Mouse (Mus musculus) lung, embryonic 14.5 days (tissue): Measurements from ENCODE around the gene Parpbp. TPM values are rescaled to one million over a fixed set of nuclear protein-coding genes. Genes with fewer than 3 reads are reported as not detected.

Experiments
- ATAC-seq: fragments of 200-750 bp; cut with Nextera tagmentation; 2 replicates; pipeline ENCODE4 v1.8.0; 2017; ENCODE audit warnings: mild to moderate bottlenecking, moderate TSS enrichment, moderate library complexity; ENCODE audit not compliant: insufficient read depth
- DNase-seq: peaks from one replicate; pipeline ENCODE4 v3.0.0-alpha.2; 2015
- H3K27ac ChIP-seq: fragments of 300-500 bp; sonication (generic); 2 replicates; pipeline ENCODE4 v1.5.1; 2014; ENCODE audit warnings: low read depth, mild to moderate bottlenecking, moderate library complexity
- H3K27me3 ChIP-seq: fragments of 300-500 bp; sonication (generic); 2 replicates; pipeline ENCODE4 v1.6.1; 2014; ENCODE audit warnings: low read length, control low read depth; ENCODE audit not compliant: insufficient read depth
- H3K36me3 ChIP-seq: fragments of 300-500 bp; sonication (generic); 2 replicates; pipeline ENCODE4 v1.6.1; 2014; ENCODE audit warnings: control low read depth; ENCODE audit not compliant: insufficient read depth
- H3K4me1 ChIP-seq: fragments of 300-500 bp; sonication (generic); 2 replicates; pipeline ENCODE4 v1.6.1; 2014; ENCODE audit warnings: antibody characterized with exemption, control low read depth; ENCODE audit not compliant: insufficient read depth
- H3K4me2 ChIP-seq: fragments of 300-500 bp; sonication (generic); 2 replicates; pipeline ENCODE4 v1.6.1; 2014; ENCODE audit warnings: mild to moderate bottlenecking
- H3K4me3 ChIP-seq: fragments of 300-500 bp; sonication (generic); 2 replicates; pipeline ENCODE4 v1.5.1; 2014; ENCODE audit warnings: low read depth, low read length
- H3K9ac ChIP-seq: fragments of 300-500 bp; sonication (generic); 2 replicates; pipeline ENCODE4 v1.6.1; 2014
- H3K9me3 ChIP-seq: fragments of 300-500 bp; sonication (generic); 2 replicates; pipeline ENCODE4 v1.6.1; 2016; ENCODE audit warnings: low read depth, low read length, control low read depth
- CTCF ChIP-seq: IDR thresholded peaks from 2 replicates; pipeline ENCODE4 v1.5.1; 2016; ENCODE audit warnings: antibody characterized with exemption, low read depth
- WGBS: fragments of 180-500 bp; shearing (Covaris S2); extraction: QIAGEN DNeasy Blood & Tissue Kit; methylation state at CpG from one replicate; pipeline ENCODE4 v1.1.7; 2014; 5-methylcytosine and 5-hydroxymethylcytosine counted together
- polyA plus RNA-seq: library from polyadenylated mRNA; unstranded; fragments of >200 nt; fragmentation: Nextera tagmentation; extraction: Ambion mirVana; gene quantifications from 2 replicates; pipeline ENCODE4 v1.2.1, GENCODE M21; 2014

Gene Parpbp
- polyA plus RNA-seq, 1 experiment from 2014 or later, result 22.1 TPM

GRCm38 (mm10) chr10:88063436-88063835 lies 83.3 kb downstream of the Parpbp start:
- DNase-seq, result no peak
- Histone ChIP-seq H3K27ac (no peak overlapping the region), H3K4me3 (no peak overlapping the region), H3K36me3 (no peaks in the 10 kb centered on the region), H3K4me2 (no peak overlapping the region), H3K9me3 (no peaks in the 10 kb centered on the region), H3K9ac (no peak overlapping the region), H3K27me3 (no peaks in the 10 kb centered on the region), H3K4me1 (no peaks in the 10 kb centered on the region)
- no peak for ATAC-seq
- no peak for TF ChIP-seq CTCF
- WGBS, result 83% methylated on average over 4 of the region's 4 CpGs

GRCm38 (mm10) chr10:88056950-88057649 lies 89.6 kb downstream of the Parpbp start:
- WGBS, result 29% methylated on average over 14 of the region's 14 CpGs
- H3K4me3 ChIP-seq, result no peak overlapping the region
- peak; percentile 95 for ATAC-seq
- no peaks in the 10 kb centered on the region for H3K27me3 ChIP-seq
- H3K36me3 ChIP-seq, result no peaks in the 10 kb centered on the region
- H3K4me1 ChIP-seq, result no peaks in the 10 kb centered on the region
- H3K4me2 ChIP-seq, result no peak overlapping the region
- peak; percentile 61 for TF ChIP-seq CTCF
- no peak overlapping the region for H3K27ac ChIP-seq
- H3K9ac ChIP-seq, result no peak overlapping the region
- peak; percentile 91 for DNase-seq
- H3K9me3 ChIP-seq, result no peaks in the 10 kb centered on the region

GRCm38 (mm10) chr10:88054233-88054985 lies 92.3 kb downstream of the Parpbp start:
- Histone ChIP-seq H3K4me2 (no peak overlapping the region), H3K9me3 (no peaks in the 10 kb centered on the region), H3K4me1 (no peaks in the 10 kb centered on the region), H3K27ac (0 out of 2 replicates have a peak overlapping the region, but pooled peaks have one; percentile 7), H3K36me3 (no peaks in the 10 kb centered on the region), H3K4me3 (no peak overlapping the region), H3K27me3 (no peaks in the 10 kb centered on the region), H3K9ac (no peak overlapping the region)
- no peak for TF ChIP-seq CTCF
- DNase-seq, result peak; percentile 43
- 47% methylated on average over 14 of the region's 14 CpGs for WGBS
- peak; percentile 26; the same call in 1 of the 2 replicates for ATAC-seq

DNA sequence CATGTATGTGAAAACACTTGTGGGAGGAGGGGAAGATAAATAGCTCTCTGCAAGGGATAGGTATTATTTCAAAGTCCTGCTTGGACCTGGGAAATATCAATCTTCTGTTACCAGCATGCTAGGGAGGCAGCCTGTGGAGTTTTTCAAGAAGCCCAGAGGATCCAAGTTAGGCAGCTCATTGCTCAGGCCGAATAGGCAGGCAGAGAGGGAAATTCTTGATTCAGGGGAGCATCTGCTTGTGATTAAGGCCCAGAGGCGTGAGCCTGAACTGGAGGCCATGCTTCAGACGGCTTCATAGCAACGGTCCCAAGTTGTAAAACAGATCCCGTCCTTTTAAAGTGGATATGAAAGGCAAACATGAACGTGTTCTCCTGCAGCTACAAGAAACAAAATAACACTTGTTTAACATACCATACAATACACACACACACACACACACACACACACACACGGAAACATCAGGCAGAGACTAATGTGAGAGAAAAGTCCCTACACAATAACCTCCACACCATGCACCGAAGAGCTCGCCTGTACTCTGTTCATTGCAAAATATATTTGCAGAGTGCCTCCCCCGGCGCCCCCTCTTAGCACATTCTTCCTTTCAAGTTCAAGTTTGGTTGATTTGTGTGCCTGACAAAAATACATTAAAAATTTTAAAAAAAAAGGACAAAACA lies 100.5 kb downstream of the Parpbp start:
- peak; percentile 19 for DNase-seq
- no peak for TF ChIP-seq CTCF

GRCm38 (mm10) chr10:88044297-88044696 lies 102.4 kb downstream of the Parpbp start:
- Histone ChIP-seq H3K9me3 (no peaks in the 10 kb centered on the region), H3K4me3 (no peak overlapping the region), H3K36me3 (no peaks in the 10 kb centered on the region), H3K9ac (no peak overlapping the region), H3K4me1 (no peaks in the 10 kb centered on the region), H3K4me2 (no peak overlapping the region), H3K27me3 (no peaks in the 10 kb centered on the region), H3K27ac (peak overlapping the region; percentile 55; the same call in 1 of the 2 replicates)
- ATAC-seq, result peak; percentile 83
- DNase-seq, result peak; percentile 45
- 38% methylated on average over 4 of the region's 4 CpGs for WGBS
- TF ChIP-seq CTCF, result no peak

More for the DNA sequence above, 100.5 kb downstream of the Parpbp start:
- no peak overlapping the region for H3K4me2 ChIP-seq
- no peaks in the 10 kb centered on the region for H3K27me3 ChIP-seq
- no peaks in the 10 kb centered on the region for H3K9me3 ChIP-seq
- no peak overlapping the region for H3K9ac ChIP-seq
- H3K4me3 ChIP-seq, result no peak overlapping the region
- no peaks in the 10 kb centered on the region for H3K36me3 ChIP-seq
- H3K4me1 ChIP-seq, result no peaks in the 10 kb centered on the region
- 50% methylated on average over 11 of the region's 11 CpGs for WGBS
- ATAC-seq, result no peak
- no peak overlapping the region for H3K27ac ChIP-seq

Other genes with a start within 250 kb of the Parpbp start
- gene Pmch, start 55.9 kb downstream of the Parpbp start, polyA plus RNA-seq, result 0.66 and 0.74 TPM in 2 replicates
- 104 and 109 TPM in 2 replicates for gene Nup37, start 51 bp upstream of the Parpbp start, polyA plus RNA-seq
- 55.6 and 60.4 TPM in 2 replicates for gene Washc3, start 54.2 kb upstream of the Parpbp start, polyA plus RNA-seq
- gene Dram1, start 232.1 kb upstream of the Parpbp start, polyA plus RNA-seq, result 43.9 and 45.7 TPM in 2 replicates
- gene Gnptab, start 232.2 kb upstream of the Parpbp start, polyA plus RNA-seq, result 19.7 and 19.8 TPM in 2 replicates